Mouse (Mus musculus) fat pad, adult 2 months (tissue): ENCODE data around the gene Ece2.

Source experiments
- DNase-seq: peaks from one replicate; pipeline ENCODE4 v3.0.0-alpha.2; 2011; ENCODE audit warnings: low read depth, low spot score; ENCODE audit errors: extremely low read depth

Gene Ece2

GRCm38 (mm10) chr16:20677974-20678675, 48.5 kb downstream of the Ece2 start:
- peak; percentile 34 for DNase-seq

- DNase-seq, result no peak
Measured at GRCm38 (mm10) chr16:20690774-20691173, 61.1 kb downstream of the Ece2 start.

GRCm38 (mm10) chr16:20691617-20692016, 62.0 kb downstream of the Ece2 start:
- no peak for DNase-seq

GRCm38 (mm10) chr16:20692241-20692965, 62.8 kb downstream of the Ece2 start:
- no peak for DNase-seq

- no peak for DNase-seq
Measured at GRCm38 (mm10) chr16:20693111-20693701, 63.6 kb downstream of the Ece2 start, which contains the start of gene Fam131a. Gene Fam131a (plus strand): TSS chr16:20693241.

- DNase-seq, result no peak
Measured at GRCm38 (mm10) chr16:20694781-20695180, 65.2 kb downstream of the Ece2 start.

- no peak for DNase-seq
Measured at GRCm38 (mm10) chr16:20695622-20696323, 66.1 kb downstream of the Ece2 start.
